Comparison of ENCODE assay signal across 8 mouse cellular contexts in the genomic region with DNA sequence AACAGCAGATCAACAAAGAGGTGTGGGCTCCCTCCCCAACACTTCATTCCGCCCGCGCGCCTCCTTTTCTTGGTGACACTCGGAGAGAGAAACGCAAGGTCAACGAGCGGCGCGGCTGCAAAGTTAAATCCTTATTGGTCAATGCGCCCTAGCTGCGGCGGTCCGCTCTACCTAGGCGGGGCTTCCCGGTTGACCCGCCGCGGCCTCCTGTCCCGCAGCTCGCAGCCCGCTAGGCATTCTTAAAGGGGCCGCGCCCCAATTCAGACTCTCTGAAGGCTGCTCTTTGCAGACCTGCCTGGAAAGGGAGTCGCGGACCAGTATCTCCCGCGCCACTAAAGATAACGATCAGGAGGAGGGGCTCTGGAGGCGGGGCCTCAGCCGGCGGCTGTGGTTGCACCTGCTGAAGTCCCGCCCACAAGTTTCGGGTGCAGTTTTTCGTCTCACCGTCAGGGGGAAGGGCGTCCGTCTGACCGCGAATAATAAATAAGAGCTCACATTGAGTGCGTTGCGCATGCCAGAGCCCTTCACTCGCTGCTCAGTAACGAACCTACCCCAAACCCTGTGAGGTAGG. TPM values are rescaled to one million over a fixed set of nuclear protein-coding genes. Genes with fewer than 3 reads are reported as not detected.
DNase-seq lines count a peak whose midpoint lies in the region; ATAC-seq and TF ChIP-seq lines count a peak whose summit lies in the region.

No protein-coding gene starts in this region.

- H3K27ac ChIP-seq in bone marrow, adult 2 months (ENCODE audit: control insufficient read depth, insufficient read depth, low read depth, low read length, poor library complexity), result peak overlapping the region; percentile 74; the same call in 1 of the 2 replicates
- peak overlapping the region; percentile 48 for H3K27ac ChIP-seq in embryonic facial prominence, embryonic 15.5 days (replicated peaks)
- H3K27ac ChIP-seq in limb, embryonic 14.5 days (replicated peaks; ENCODE audit: low read depth, low read length), result no peak overlapping the region
- peak overlapping the region; percentile 79 for H3K27ac ChIP-seq in midbrain, postnatal 0 days (ENCODE audit: low read depth, low read length)

- peak; percentile 97 for DNase-seq in 416B (ENCODE audit: low read depth)
- peak; percentile 95 for DNase-seq in heart, adult 8-10 months (ENCODE audit: low spot score)
- peak; percentile 99 for DNase-seq in kidney, adult 9 months
- DNase-seq in limb, embryonic 14.5 days (ENCODE audit: low spot score), result peak; percentile 96
- peak; percentile 98 for DNase-seq in midbrain, postnatal 0 days (ENCODE audit: low spot score)
- DNase-seq in spleen, postnatal 14 days (ENCODE audit: low spot score in 2 of 2), result peak; percentile 88 to 91

- no peak for TF ChIP-seq POLR2A in bone marrow, adult 2 months (IDR thresholded peaks at IDR 0.05; ENCODE audit: borderline replicate concordance, control insufficient read depth, low read depth, low read length)
- TF ChIP-seq POLR2A in limb, embryonic 14.5 days (IDR thresholded peaks at IDR 0.05; ENCODE audit: borderline replicate concordance, extremely low read depth, insufficient read depth, insufficient read length), result no peak

- no peaks in the 10 kb centered on the region for H3K9me3 ChIP-seq in embryonic facial prominence, embryonic 15.5 days (replicated peaks)
- H3K9me3 ChIP-seq in limb, embryonic 14.5 days (ENCODE audit: control insufficient read depth, low read length), result no peaks in the 10 kb centered on the region
- H3K9me3 ChIP-seq in midbrain, postnatal 0 days (ENCODE audit: low read length), result no peaks in the 10 kb centered on the region

- under 1% methylated on average over 44 of the region's 44 CpGs for WGBS in bone marrow, adult 2 months
- WGBS in embryonic facial prominence, embryonic 15.5 days, result under 1% methylated on average over 44 of the region's 44 CpGs
- under 1% methylated on average over 44 of the region's 44 CpGs for WGBS in limb, embryonic 14.5 days
- WGBS in midbrain, postnatal 0 days, result under 1% methylated on average over 44 of the region's 44 CpGs

- H3K4me2 ChIP-seq in embryonic facial prominence, embryonic 15.5 days (replicated peaks), result peak overlapping the region; percentile 88
- H3K4me2 ChIP-seq in limb, embryonic 14.5 days (replicated peaks; ENCODE audit: low read depth, low read length, severe bottlenecking), result peak overlapping the region; percentile 83
- peak overlapping the region; percentile 73 for H3K4me2 ChIP-seq in midbrain, postnatal 0 days (ENCODE audit: low read depth, low read length, poor library complexity, severe bottlenecking)

- peak; percentile 55 for TF ChIP-seq CTCF in bone marrow, adult 2 months (IDR thresholded peaks at IDR 0.05; ENCODE audit: control insufficient read depth, insufficient read depth, low read length)
- peak; percentile 78 for TF ChIP-seq CTCF in midbrain, postnatal 0 days (IDR thresholded peaks at IDR 0.05)

- H3K27me3 ChIP-seq in embryonic facial prominence, embryonic 15.5 days, result peaks cover 36% of the 10 kb centered on the region
- peaks cover 33% of the 10 kb centered on the region for H3K27me3 ChIP-seq in limb, embryonic 14.5 days (ENCODE audit: control insufficient read depth, insufficient read depth, low read length)
- peaks cover 13% of the 10 kb centered on the region for H3K27me3 ChIP-seq in midbrain, postnatal 0 days (ENCODE audit: insufficient read depth, low read length)

- H3K4me1 ChIP-seq in bone marrow, adult 2 months (ENCODE audit: control insufficient read depth, insufficient read depth, low read length), result peaks cover 3% of the 10 kb centered on the region; the same call in 1 of the 2 replicates
- peaks cover 22% of the 10 kb centered on the region for H3K4me1 ChIP-seq in embryonic facial prominence, embryonic 15.5 days
- H3K4me1 ChIP-seq in limb, embryonic 14.5 days (ENCODE audit: control insufficient read depth, insufficient read depth, low read length), result 0 out of 2 replicates have a peak, but pooled peaks cover 10% of the 10 kb centered on the region
- peaks cover 4% of the 10 kb centered on the region; the same call in 1 of the 2 replicates for H3K4me1 ChIP-seq in midbrain, postnatal 0 days (ENCODE audit: insufficient read depth, low read length)

- H3K4me3 ChIP-seq in bone marrow, adult 2 months (replicated peaks; ENCODE audit: control insufficient read depth, low read depth, low read length), result peak overlapping the region; percentile 64
- peak overlapping the region; percentile 79 for H3K4me3 ChIP-seq in embryonic facial prominence, embryonic 15.5 days (replicated peaks)
- peak overlapping the region; percentile 77 for H3K4me3 ChIP-seq in limb, embryonic 14.5 days (replicated peaks; ENCODE audit: low read length)
- H3K4me3 ChIP-seq in midbrain, postnatal 0 days (ENCODE audit: low read depth, low read length), result peak overlapping the region; percentile 92

- no peaks in the 10 kb centered on the region for H3K36me3 ChIP-seq in embryonic facial prominence, embryonic 15.5 days
- H3K36me3 ChIP-seq in limb, embryonic 14.5 days (ENCODE audit: control insufficient read depth, insufficient read depth, low read length), result no peaks in the 10 kb centered on the region
- peaks cover 10% of the 10 kb centered on the region for H3K36me3 ChIP-seq in midbrain, postnatal 0 days (ENCODE audit: insufficient read depth, low read length)

- peak; percentile 90 for ATAC-seq in embryonic facial prominence, embryonic 15.5 days (ENCODE audit: insufficient number of reproducible peaks, low FRiP score, low TSS enrichment, low read depth)
- peak; percentile 93 for ATAC-seq in limb, embryonic 14.5 days (ENCODE audit: low FRiP score, low read depth)
- peak; percentile 93 for ATAC-seq in midbrain, postnatal 0 days (ENCODE audit: low FRiP score)

- no peak overlapping the region for H3K9ac ChIP-seq in embryonic facial prominence, embryonic 15.5 days
- 0 out of 2 replicates have a peak overlapping the region, but pooled peaks have one; percentile 22 for H3K9ac ChIP-seq in limb, embryonic 14.5 days (ENCODE audit: low read depth, low read length, severe bottlenecking)
- H3K9ac ChIP-seq in midbrain, postnatal 0 days (replicated peaks; ENCODE audit: low read length, poor library complexity, severe bottlenecking), result peak overlapping the region; percentile 84

RNA-seq across cellular contexts. Expression of a gene that starts 0.7 kb away (rescaled TPM):
- 2.8 and 8.1 TPM in 2 replicates for polyA plus RNA-seq in bone marrow, adult 2 months (2011; ENCODE audit: insufficient read depth, insufficient read length, low replicate concordance, missing spikeins)
- polyA plus RNA-seq in embryonic facial prominence, embryonic 15.5 days (2015; fragmentation: Nextera tagmentation; extraction: Ambion mirVana), result 6.7 and 8.2 TPM in 2 replicates
- 10 to 100 TPM; 64.7 to 74.7 (median 70.4) TPM for total RNA-seq in heart, adult 8-10 months (2022)
- 26.3 and 32.9 TPM in 2 replicates for polyA plus RNA-seq in limb, embryonic 14.5 days (2012; rRNA removed)
- 5.7 and 8.3 TPM in 2 replicates for polyA plus RNA-seq in limb, embryonic 14.5 days (2014; fragmentation: Nextera tagmentation; extraction: Ambion mirVana)
- 109 and 146 TPM in 2 replicates for total RNA-seq in midbrain, postnatal 0 days (2014; rRNA removed)
- polyA plus RNA-seq in midbrain, postnatal 0 days (2015; fragmentation: Nextera tagmentation; extraction: Ambion mirVana), result 42.9 and 44.5 TPM in 2 replicates

RNA-seq across cellular contexts. Expression of a gene that starts 1.4 kb away (rescaled TPM):
- polyA plus RNA-seq in bone marrow, adult 2 months (2011; ENCODE audit: insufficient read depth, insufficient read length, low replicate concordance, missing spikeins), result 2.4 TPM in 1 of 2 replicates, not detected in the other
- 13.0 and 14.6 TPM in 2 replicates for polyA plus RNA-seq in embryonic facial prominence, embryonic 15.5 days (2015; fragmentation: Nextera tagmentation; extraction: Ambion mirVana)
- total RNA-seq in heart, adult 8-10 months (2022), result under 1 TPM in 2 of 4 experiments, not detected in 2; 0.23 to 0.72 TPM
- polyA plus RNA-seq in limb, embryonic 14.5 days (2012; rRNA removed), result 5.5 and 6.6 TPM in 2 replicates
- polyA plus RNA-seq in limb, embryonic 14.5 days (2014; fragmentation: Nextera tagmentation; extraction: Ambion mirVana), result 4.6 and 8.3 TPM in 2 replicates
- total RNA-seq in midbrain, postnatal 0 days (2014; rRNA removed), result 6.2 and 8.5 TPM in 2 replicates
- polyA plus RNA-seq in midbrain, postnatal 0 days (2015; fragmentation: Nextera tagmentation; extraction: Ambion mirVana), result 3.5 and 5.1 TPM in 2 replicates

RNA-seq across cellular contexts. Expression of a gene that starts 18.0 kb away (rescaled TPM):
- polyA plus RNA-seq in bone marrow, adult 2 months (2011; ENCODE audit: insufficient read depth, insufficient read length, low replicate concordance, missing spikeins), result 49.6 and 96.5 TPM in 2 replicates
- 2.6 and 4.9 TPM in 2 replicates for polyA plus RNA-seq in embryonic facial prominence, embryonic 15.5 days (2015; fragmentation: Nextera tagmentation; extraction: Ambion mirVana)
- 1 to 10 TPM in 2 of 4 experiments, under 1 TPM in 2; 0.90 to 1.6 (median 1.2) TPM for total RNA-seq in heart, adult 8-10 months (2022)
- polyA plus RNA-seq in limb, embryonic 14.5 days (2012; rRNA removed), result 2.0 and 2.5 TPM in 2 replicates
- 0.97 and 1.9 TPM in 2 replicates for polyA plus RNA-seq in limb, embryonic 14.5 days (2014; fragmentation: Nextera tagmentation; extraction: Ambion mirVana)
- 0.27 and 1.0 TPM in 2 replicates for total RNA-seq in midbrain, postnatal 0 days (2014; rRNA removed)
- 1.9 and 2.3 TPM in 2 replicates for polyA plus RNA-seq in midbrain, postnatal 0 days (2015; fragmentation: Nextera tagmentation; extraction: Ambion mirVana)

RNA-seq across cellular contexts. Expression of a gene that starts 18.9 kb away (rescaled TPM):
- not detected in 2 replicates for polyA plus RNA-seq in bone marrow, adult 2 months (2011; ENCODE audit: insufficient read depth, insufficient read length, low replicate concordance, missing spikeins)
- not detected in 2 replicates for polyA plus RNA-seq in embryonic facial prominence, embryonic 15.5 days (2015; fragmentation: Nextera tagmentation; extraction: Ambion mirVana)
- total RNA-seq in heart, adult 8-10 months (2022), result not detected
- polyA plus RNA-seq in limb, embryonic 14.5 days (2012; rRNA removed), result 0.13 and 0.18 TPM in 2 replicates
- polyA plus RNA-seq in limb, embryonic 14.5 days (2014; fragmentation: Nextera tagmentation; extraction: Ambion mirVana), result 0.17 and 0.26 TPM in 2 replicates
- 0.85 TPM in 1 of 2 replicates, not detected in the other for total RNA-seq in midbrain, postnatal 0 days (2014; rRNA removed)
- not detected in 2 replicates for polyA plus RNA-seq in midbrain, postnatal 0 days (2015; fragmentation: Nextera tagmentation; extraction: Ambion mirVana)

RNA-seq across cellular contexts. Expression of a gene that starts 27.3 kb away (rescaled TPM):
- polyA plus RNA-seq in bone marrow, adult 2 months (2011; ENCODE audit: insufficient read depth, insufficient read length, low replicate concordance, missing spikeins), result 0.90 TPM in 1 of 2 replicates, not detected in the other
- polyA plus RNA-seq in embryonic facial prominence, embryonic 15.5 days (2015; fragmentation: Nextera tagmentation; extraction: Ambion mirVana), result 6.7 and 9.7 TPM in 2 replicates
- 1 to 10 TPM; 1.1 to 1.7 (median 1.4) TPM for total RNA-seq in heart, adult 8-10 months (2022)
- polyA plus RNA-seq in limb, embryonic 14.5 days (2012; rRNA removed), result 10.3 and 14.2 TPM in 2 replicates
- 8.8 and 10.1 TPM in 2 replicates for polyA plus RNA-seq in limb, embryonic 14.5 days (2014; fragmentation: Nextera tagmentation; extraction: Ambion mirVana)
- 186 and 206 TPM in 2 replicates for total RNA-seq in midbrain, postnatal 0 days (2014; rRNA removed)
- 408 and 417 TPM in 2 replicates for polyA plus RNA-seq in midbrain, postnatal 0 days (2015; fragmentation: Nextera tagmentation; extraction: Ambion mirVana)
